Mouse (Mus musculus) embryonic facial prominence, embryonic 11.5 days (tissue): Measurements from ENCODE around the gene Tspan4. TPM values are rescaled to one million over a fixed set of nuclear protein-coding genes. Genes with fewer than 3 reads are reported as not detected.

Experiments used
- ATAC-seq: fragments of 200-750 bp; cut with Nextera tagmentation; replicated peaks from 2 replicates; pipeline ENCODE4 v1.8.0; 2017; ENCODE audit warnings: low read depth; ENCODE audit not compliant: insufficient number of reproducible peaks, low FRiP score, low TSS enrichment
- DNase-seq: peaks from one replicate; pipeline ENCODE4 v3.0.0-alpha.2; 2015; ENCODE audit warnings: low spot score
- H3K27ac ChIP-seq: fragments of 300-500 bp; sonication (generic); replicated peaks from 2 replicates; pipeline ENCODE4 v1.5.1; 2014; ENCODE audit warnings: mild to moderate bottlenecking, low read depth, low read length, control low read depth
- H3K27me3 ChIP-seq: fragments of 300-500 bp; sonication (generic); 2 replicates; pipeline ENCODE4 v1.6.1; 2014; ENCODE audit warnings: mild to moderate bottlenecking, low read length, moderate library complexity, mixed read lengths; ENCODE audit not compliant: control insufficient read depth, insufficient read depth
- H3K36me3 ChIP-seq: fragments of 300-500 bp; sonication (generic); replicated peaks from 2 replicates; pipeline ENCODE4 v1.6.1; 2014; ENCODE audit warnings: low read depth, mild to moderate bottlenecking, low read length, moderate library complexity, mixed read lengths; ENCODE audit not compliant: control insufficient read depth, insufficient read depth
- H3K4me1 ChIP-seq: fragments of 300-500 bp; sonication (generic); 2 replicates; pipeline ENCODE4 v1.6.1; 2014; ENCODE audit warnings: low read length, mixed read lengths; ENCODE audit not compliant: control insufficient read depth, insufficient read depth
- H3K4me2 ChIP-seq: fragments of 300-500 bp; sonication (generic); 2 replicates; pipeline ENCODE4 v1.6.1; 2014; ENCODE audit warnings: low read depth, mild to moderate bottlenecking, control low read depth, low read length, moderate library complexity
- H3K4me3 ChIP-seq: fragments of 300-500 bp; sonication (generic); 2 replicates; pipeline ENCODE4 v1.5.1; 2014; ENCODE audit warnings: low read depth, low read length, control low read depth
- H3K9ac ChIP-seq: fragments of 300-500 bp; sonication (generic); replicated peaks from 2 replicates; pipeline ENCODE4 v1.6.1; 2014; ENCODE audit warnings: mild to moderate bottlenecking, control low read depth, low read length
- H3K9me3 ChIP-seq: fragments of 300-500 bp; sonication (generic); replicated peaks from 2 replicates; pipeline ENCODE4 v1.6.1; 2016; ENCODE audit warnings: mild to moderate bottlenecking, low read length, inconsistent platforms, mixed read lengths; ENCODE audit not compliant: control insufficient read depth
- WGBS: fragments of 180-500 bp; shearing (Covaris S2); extraction: QIAGEN DNeasy Blood & Tissue Kit; methylation state at CpG from one replicate; pipeline ENCODE4 v1.1.7; 2014; 5-methylcytosine and 5-hydroxymethylcytosine counted together
- polyA plus RNA-seq: library from polyadenylated mRNA; unstranded; fragments of >200 nt; fragmentation: Nextera tagmentation; extraction: Ambion mirVana; gene quantifications from 2 replicates; pipeline ENCODE4 v1.2.1, GENCODE M21; 2014

Tspan4 gene
- polyA plus RNA-seq, 1 experiment from 2014 or later = 27.3 TPM

DNA sequence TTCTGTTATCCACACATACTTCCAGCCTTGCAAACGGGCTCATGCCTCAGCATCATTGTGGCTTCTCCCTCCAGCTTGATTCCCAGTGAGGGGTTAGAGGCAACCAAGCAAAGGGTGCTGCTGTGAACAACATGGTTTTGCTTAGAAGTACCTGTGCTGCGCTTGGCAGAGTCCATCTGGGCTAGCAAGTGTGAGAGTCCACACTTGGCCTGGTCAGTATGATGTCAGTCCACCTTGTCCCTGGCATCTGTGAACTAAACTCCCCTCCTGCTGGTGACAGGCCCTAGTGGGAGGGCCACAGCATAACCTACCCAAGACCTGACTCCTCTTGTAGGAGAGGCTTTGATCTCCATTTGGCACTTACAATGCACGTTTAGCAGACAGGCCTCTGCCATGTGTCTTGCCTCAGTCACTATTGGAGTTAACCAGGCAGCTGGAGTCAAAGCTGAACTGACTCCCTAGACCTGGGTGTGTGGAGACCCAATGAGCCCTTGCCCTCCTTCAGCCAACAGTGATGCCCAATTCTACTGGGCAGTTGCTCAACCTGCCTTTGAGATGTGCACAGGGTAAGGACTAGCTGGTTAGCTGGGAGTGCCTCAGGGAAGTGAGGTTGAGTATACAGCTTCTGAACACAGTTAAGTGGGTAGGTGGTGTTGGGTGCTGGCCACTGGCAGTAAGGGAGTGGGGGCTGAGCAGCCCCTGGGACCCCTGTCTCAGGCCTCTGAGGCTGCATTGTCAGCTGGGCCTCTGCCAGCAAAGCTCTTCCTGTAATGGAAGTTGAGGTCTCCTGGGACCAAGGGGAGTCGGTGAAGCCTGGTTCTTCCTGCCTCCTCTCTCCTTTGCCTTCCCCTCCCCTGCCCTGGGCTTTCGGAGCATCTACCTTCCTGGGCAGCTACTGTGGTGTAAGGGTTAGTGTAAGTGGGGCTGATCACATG is 9.4 kb downstream of the Tspan4 start:
- Histone ChIP-seq H3K4me2 (no peak overlapping the region), H3K9ac (no peak overlapping the region), H3K9me3 (no peaks in the 10 kb centered on the region), H3K36me3 (no peaks in the 10 kb centered on the region), H3K4me1 (peaks cover 5% of the 10 kb centered on the region; the same call in 1 of the 2 replicates), H3K27me3 (peaks cover 4% of the 10 kb centered on the region; the same call in 1 of the 2 replicates), H3K27ac (no peak overlapping the region), H3K4me3 (no peak overlapping the region)
- ATAC-seq (no peak), DNase-seq (no peak)
- 75% methylated on average over 5 of the region's 5 CpGs for WGBS

DNA sequence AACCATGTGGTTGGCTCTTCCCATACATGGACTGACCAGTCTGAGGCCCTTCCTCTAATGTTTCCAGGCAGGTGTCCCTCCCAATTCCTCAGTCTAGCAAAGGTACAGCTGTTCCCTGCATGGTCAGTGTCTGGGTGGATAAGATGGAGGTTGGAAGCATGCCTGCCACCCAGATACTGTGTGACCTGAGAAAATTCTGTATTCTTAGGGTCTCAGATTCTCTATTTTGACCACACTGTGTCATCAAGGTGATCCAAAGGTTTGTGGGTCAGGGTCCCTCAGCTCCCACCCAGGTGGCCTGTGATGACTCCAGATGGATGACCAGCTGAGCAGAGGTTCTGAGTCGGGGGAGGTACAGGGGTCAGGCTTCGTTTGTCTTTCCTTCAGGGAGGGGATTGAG is 10.1 kb downstream of the Tspan4 start:
- Histone ChIP-seq H3K4me1 (peaks cover 5% of the 10 kb centered on the region; the same call in 1 of the 2 replicates), H3K36me3 (no peaks in the 10 kb centered on the region), H3K27ac (no peak overlapping the region), H3K4me3 (no peak overlapping the region), H3K9me3 (no peaks in the 10 kb centered on the region), H3K27me3 (peaks cover 4% of the 10 kb centered on the region; the same call in 1 of the 2 replicates), H3K4me2 (no peak overlapping the region), H3K9ac (no peak overlapping the region)
- WGBS = 67% methylated on average over 2 of the region's 2 CpGs
- no peak for DNase-seq
- no peak for ATAC-seq

DNA sequence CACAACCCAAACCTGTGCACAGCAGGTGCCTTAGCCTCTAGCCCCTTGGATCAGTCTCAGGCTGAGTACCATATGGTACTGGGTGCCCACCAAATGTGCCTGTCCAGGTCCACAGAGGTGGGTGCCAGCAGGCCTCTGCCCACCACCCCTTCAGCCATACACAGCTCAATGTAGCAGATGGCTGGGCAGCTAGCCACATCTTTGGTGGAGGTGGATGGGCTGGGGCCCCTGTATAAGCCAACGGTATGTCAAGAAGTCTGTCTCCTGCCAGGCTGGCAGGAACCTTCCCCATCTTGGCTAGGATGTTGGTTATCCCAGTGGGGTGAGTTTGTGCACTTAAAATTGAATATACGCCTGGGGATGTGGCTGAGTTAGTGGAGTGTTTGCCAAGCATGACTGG is 10.6 kb downstream of the Tspan4 start:
- Histone ChIP-seq H3K9ac (no peak overlapping the region), H3K4me2 (no peak overlapping the region), H3K4me3 (no peak overlapping the region), H3K27me3 (peaks cover 4% of the 10 kb centered on the region; the same call in 1 of the 2 replicates), H3K9me3 (no peaks in the 10 kb centered on the region), H3K27ac (no peak overlapping the region), H3K4me1 (peaks cover 5% of the 10 kb centered on the region; the same call in 1 of the 2 replicates), H3K36me3 (no peaks in the 10 kb centered on the region)
- 84% methylated on average over 2 of the region's 2 CpGs for WGBS
- ATAC-seq (no peak), DNase-seq (no peak)

DNA sequence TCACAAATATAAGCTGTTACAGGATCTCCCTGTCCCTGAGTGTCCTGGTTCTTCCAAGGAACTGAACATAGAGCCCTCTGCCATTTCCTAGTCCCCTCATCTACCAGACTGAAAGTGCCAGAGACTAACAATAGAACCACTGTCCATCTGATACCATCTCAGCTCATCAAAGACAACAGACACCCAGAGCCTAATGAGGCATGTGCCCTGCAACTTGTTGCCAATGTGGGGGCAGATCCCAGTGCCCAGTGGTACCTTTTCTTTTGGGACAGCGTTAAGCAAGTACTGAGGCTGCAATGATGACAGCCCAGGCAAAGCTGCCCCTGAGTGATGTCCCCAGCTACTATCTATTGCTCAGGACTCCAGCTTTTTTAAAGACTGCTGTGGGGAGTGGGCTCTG is 11.2 kb downstream of the Tspan4 start:
- Histone ChIP-seq H3K36me3 (no peaks in the 10 kb centered on the region), H3K27me3 (peaks cover 4% of the 10 kb centered on the region; the same call in 1 of the 2 replicates), H3K9ac (no peak overlapping the region), H3K4me2 (no peak overlapping the region), H3K4me1 (peaks cover 5% of the 10 kb centered on the region; the same call in 1 of the 2 replicates), H3K27ac (no peak overlapping the region), H3K4me3 (no peak overlapping the region), H3K9me3 (no peaks in the 10 kb centered on the region)
- no peak for DNase-seq
- no peak for ATAC-seq
- 100% methylated on average over 1 of the region's 1 CpGs for WGBS

DNA sequence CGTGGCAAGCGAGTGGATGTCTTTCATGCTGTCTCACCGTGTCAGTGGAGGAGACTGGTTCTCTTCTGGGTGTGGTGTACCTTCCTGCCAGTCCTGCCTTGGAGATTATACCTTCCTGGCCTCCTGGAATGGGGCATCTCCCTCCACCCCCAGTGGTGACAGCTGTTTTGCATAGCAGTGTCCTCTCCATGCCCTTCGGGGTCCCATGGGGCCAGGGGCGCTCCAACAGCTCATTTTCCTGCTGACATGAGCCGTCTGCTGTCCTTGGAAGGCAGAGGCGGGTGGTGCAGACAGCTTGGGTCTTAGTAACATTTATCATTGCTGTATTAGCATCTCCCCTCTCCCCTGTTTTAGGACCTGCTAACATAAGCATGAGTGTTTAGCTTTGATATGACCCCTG is 12.1 kb downstream of the Tspan4 start:
- DNase-seq (no peak), ATAC-seq (no peak)
- WGBS = 68% methylated on average over 7 of the region's 7 CpGs
- H3K4me2 ChIP-seq = no peak overlapping the region
- peaks cover 5% of the 10 kb centered on the region; the same call in 1 of the 2 replicates for H3K4me1 ChIP-seq
- no peak overlapping the region for H3K4me3 ChIP-seq
- no peak overlapping the region for H3K27ac ChIP-seq
- H3K9ac ChIP-seq = no peak overlapping the region
- no peaks in the 10 kb centered on the region for H3K36me3 ChIP-seq
- peaks cover 4% of the 10 kb centered on the region; the same call in 1 of the 2 replicates for H3K27me3 ChIP-seq
- no peaks in the 10 kb centered on the region for H3K9me3 ChIP-seq

DNA sequence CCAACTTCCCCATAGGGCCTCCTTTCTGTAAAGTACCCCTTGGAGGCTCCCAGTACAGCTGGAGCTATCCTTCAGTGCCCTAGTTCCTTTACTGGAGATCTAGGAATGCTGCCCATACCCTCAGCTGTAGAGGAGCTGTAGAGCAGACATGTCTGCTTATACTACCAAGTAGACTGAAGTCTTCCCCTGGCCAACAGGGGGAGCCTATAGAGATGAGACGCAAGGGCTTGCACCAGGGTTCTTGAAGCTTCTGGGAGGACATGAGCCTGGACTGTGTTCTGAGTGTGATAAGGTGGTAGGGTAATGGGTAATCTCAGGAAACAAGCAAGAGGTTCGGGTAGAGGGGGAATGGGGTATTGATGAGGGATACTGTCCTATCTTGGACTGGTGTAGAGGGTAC is 16.1 kb downstream of the Tspan4 start:
- Histone ChIP-seq H3K4me3 (no peak overlapping the region), H3K9ac (no peak overlapping the region), H3K9me3 (no peaks in the 10 kb centered on the region), H3K4me2 (no peak overlapping the region), H3K36me3 (no peaks in the 10 kb centered on the region), H3K27me3 (no peaks in the 10 kb centered on the region), H3K4me1 (no peaks in the 10 kb centered on the region), H3K27ac (no peak overlapping the region)
- DNase-seq = no peak
- WGBS = 86% methylated on average over 2 of the region's 2 CpGs
- ATAC-seq = no peak

DNA sequence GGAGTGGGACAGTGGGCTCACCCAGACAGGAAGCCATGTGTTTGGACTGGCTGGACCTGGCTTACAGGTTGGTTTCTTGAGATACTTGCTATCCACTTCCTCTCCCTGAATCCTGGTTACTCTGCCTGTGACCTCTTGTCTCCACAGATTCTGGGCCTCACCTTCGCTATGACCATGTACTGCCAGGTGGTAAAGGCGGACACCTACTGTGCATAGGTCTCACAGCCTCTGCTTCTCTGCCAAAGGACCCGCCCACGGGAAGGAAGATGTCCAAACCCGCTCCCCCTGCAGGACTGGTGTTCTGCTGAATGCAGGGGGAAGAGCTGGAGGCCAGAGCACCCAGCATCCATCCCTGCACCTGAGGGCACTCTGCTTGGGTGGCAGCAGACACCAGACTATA is 17.7 kb downstream of the Tspan4 start:
- no peak for DNase-seq
- Histone ChIP-seq H3K36me3 (no peaks in the 10 kb centered on the region), H3K27ac (no peak overlapping the region), H3K9ac (no peak overlapping the region), H3K4me2 (no peak overlapping the region), H3K27me3 (no peaks in the 10 kb centered on the region), H3K4me3 (no peak overlapping the region), H3K4me1 (no peaks in the 10 kb centered on the region), H3K9me3 (no peaks in the 10 kb centered on the region)
- no peak for ATAC-seq
- WGBS = 81% methylated on average over 5 of the region's 5 CpGs

DNA sequence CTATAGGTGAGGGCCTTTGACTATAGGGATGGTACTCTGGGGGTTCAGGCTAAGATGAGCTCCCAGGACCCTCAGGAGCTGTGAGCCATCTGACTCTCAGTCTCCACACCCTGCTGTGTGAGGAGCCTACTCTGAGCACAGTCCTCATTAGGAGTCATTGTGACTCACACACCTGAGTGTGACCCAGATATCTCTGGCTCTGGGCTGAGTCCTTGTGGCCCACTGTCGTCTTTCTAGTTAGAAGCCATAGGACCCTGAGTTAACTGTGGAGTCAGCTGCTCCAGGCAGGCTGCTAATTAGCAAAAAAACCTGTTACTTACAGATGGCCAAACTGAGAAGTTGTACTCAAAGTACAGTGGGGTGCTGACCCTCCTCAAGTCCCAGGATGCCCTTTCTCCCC is 18.7 kb downstream of the Tspan4 start:
- no peaks in the 10 kb centered on the region for H3K36me3 ChIP-seq
- no peak for ATAC-seq
- 83% methylated on average over 1 of the region's 1 CpGs for WGBS

More for the DNA sequence above, 18.7 kb downstream of the Tspan4 start:
- Histone ChIP-seq H3K4me3 (no peak overlapping the region), H3K27ac (no peak overlapping the region), H3K4me1 (no peaks in the 10 kb centered on the region), H3K9ac (no peak overlapping the region), H3K9me3 (no peaks in the 10 kb centered on the region), H3K4me2 (no peak overlapping the region), H3K27me3 (no peaks in the 10 kb centered on the region)
- DNase-seq = no peak
